Mouse (Mus musculus): ENCODE results near the gene Ccdc28a.

Ccdc28a gene

DNA sequence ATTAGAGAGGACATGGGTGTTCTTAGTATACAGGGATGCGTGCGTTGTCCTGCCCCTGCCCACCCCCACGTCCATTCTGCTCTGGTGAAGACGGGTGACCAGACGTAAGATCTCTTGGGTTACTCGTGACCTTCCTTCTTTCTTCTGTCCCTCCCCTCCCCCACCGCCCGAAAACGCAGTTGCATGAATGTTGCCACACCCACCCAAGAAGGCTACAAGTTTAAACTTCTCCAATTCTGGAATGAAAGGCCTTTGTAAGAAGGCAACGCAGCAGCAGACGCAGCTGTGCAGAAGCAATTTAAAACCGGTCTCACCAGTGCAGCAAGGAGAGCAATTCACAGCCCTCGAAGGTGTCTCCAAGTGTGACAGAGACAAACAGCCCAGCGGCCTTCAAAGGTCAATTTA is 40.1 kb downstream of the Ccdc28a start:
- no peak for DNase-seq (ENCODE audit: extremely low spot score, low spot score)

DNA sequence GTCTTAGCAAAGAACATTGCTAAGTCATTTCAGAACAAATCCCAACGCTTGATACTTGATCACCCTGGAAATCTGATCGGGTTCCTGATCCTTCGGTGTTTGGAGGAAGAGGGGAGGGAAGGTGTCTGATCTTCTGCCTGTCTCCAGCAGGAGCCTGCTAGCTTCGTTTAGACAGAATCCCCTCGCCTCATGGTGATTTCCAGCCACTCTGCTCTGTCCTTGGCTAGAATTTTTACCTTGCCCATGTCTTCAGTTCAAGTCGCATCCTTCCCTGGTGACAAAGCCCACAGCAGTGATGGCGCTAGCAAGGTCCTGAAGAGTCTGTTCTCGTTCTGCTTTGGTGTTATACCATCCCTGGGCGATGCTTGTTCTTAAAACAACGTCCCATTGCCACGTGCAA is 40.6 kb downstream of the Ccdc28a start:
- DNase-seq (ENCODE audit: extremely low spot score, low spot score): no peak

DNA sequence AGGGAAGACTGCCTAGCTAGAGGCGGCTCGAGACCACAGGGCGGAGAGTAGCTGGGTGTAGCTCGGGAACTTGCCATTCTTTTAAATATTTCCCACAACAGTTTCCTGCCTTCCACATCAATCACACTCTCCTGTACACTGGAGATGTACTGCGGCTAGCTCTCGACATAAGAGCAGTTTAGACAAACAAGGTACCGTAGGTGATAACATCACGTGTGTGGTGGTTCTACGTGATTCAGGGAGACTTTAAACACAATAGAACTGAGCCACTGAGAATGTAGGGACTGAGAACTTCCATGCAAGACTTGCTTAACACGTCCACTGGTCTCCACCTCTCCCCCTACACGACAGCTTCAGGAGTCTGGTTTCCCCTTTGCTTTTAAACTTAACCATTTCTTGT is 41.6 kb downstream of the Ccdc28a start:
- DNase-seq (ENCODE audit: extremely low spot score, low spot score): no peak

DNA sequence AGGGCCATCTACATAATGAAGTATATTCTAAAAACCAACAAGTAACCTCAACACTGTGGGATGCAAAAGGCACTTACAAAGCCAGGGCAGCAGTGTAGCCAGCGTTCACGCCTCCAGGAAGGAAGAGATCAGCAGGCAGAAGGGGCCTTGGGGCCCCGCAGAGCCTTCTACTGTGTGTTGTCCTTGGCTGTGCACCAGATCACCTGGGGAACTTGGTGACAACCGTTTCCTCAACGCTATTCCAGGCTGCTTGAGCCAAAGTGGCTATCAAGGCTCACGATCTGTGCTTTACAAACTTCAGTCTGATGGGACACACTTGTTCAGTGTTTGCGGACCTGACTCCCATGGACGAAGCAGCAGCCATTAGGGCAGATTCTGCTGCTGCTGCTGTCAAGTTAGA is 43.1 kb downstream of the Ccdc28a start:
- DNase-seq (ENCODE audit: extremely low spot score, low spot score): no peak

DNA sequence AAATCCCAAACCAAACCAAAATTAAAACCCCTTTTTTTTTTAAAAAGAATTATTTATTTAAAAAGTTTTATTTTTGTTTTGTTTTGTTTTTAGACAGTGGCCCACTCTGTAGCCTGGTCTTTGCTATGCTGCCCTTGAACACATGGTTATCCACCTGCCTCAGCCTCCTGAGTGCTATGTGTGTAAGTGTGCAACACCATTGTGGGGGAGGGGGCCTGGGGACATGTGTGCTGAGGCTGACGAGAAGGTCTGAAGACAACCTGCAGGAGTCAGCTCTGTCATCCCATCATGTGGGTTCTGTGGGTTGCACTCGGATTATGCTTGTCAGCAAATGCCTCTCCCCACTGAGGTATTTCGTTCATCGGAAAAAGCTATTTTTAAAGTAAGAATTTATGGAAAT is 45.3 kb downstream of the Ccdc28a start:
- no peak for DNase-seq (ENCODE audit: extremely low spot score, low spot score)

DNA sequence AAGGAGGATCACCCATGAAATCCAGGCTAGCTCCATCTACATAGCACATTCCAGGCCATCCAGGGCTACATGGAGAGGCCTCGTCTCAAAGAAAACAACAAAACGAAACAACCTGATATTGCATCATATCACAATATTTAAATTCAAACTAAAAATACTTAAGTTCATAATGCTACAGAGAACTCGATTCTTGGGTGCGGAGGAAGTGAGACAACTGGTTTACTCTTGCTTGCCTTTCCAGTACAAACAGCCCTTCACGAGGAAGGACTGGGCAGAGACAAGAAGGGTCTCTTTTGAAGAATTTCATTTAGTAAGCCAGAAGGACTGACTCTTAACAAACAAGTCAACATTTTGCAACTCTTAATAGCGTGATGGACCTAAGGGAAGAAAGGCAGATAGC is 46.2 kb downstream of the Ccdc28a start:
- no peak for DNase-seq (ENCODE audit: extremely low spot score, low spot score)

DNA sequence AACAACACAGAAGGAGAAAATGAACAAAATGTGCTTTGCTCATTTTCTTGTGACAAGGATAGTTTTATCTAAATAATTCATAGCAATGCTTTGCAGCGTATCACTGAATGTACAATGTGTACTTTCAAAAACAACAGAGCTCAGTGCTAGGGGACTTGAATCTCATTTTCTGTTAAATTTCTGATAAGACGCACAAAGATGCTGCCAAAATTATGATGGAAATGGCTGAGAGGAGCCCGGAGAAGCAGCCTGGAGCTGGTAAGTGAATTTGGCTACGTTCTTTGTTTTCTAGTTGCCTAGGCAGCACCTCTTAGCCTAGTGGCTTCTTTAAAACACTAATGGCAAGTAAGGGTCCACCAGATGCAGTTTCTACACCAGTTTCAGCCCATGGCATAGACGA is 52.6 kb downstream of the Ccdc28a start:
- no peak for DNase-seq (ENCODE audit: extremely low spot score, low spot score)

DNA sequence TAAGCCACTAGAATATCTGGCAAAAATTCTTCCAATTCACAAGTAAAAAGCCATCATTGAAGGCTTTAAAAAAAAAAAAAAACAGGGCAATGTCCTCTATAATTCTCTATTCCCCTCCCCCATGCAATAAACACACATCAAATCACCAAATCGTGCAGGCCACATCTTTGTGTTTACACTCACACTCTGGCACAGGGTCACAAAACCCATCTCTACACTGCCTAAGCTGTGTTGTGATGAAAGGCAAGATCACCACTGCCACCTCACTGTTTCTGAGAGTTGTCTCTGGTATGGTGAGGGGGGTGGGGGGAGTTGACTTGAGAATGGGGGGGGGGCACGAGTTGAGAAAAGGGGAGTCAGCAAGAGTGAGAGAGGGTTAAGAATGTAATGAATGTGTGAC is 57.5 kb downstream of the Ccdc28a start:
- no peak for DNase-seq (ENCODE audit: extremely low spot score, low spot score)

DNA sequence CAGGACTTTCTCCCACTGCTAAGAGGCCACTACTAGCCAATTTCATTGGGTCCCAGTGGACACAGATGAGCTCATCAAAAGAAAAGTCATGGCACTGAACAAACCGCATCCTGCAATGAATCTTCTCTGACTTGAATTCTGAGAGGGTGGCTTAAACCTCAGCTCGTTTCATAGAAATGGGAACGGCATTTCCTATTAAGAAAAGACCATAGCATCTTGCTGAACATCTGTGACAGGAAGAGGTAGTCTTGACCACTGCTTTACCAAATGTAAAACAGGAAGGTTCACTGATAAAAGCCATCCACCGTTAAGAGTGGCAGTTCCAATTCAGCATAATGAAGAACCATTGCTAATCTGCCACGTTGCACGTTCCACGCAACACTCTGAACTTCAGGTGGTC is 58.1 kb downstream of the Ccdc28a start:
- DNase-seq (ENCODE audit: extremely low spot score, low spot score): no peak

DNA sequence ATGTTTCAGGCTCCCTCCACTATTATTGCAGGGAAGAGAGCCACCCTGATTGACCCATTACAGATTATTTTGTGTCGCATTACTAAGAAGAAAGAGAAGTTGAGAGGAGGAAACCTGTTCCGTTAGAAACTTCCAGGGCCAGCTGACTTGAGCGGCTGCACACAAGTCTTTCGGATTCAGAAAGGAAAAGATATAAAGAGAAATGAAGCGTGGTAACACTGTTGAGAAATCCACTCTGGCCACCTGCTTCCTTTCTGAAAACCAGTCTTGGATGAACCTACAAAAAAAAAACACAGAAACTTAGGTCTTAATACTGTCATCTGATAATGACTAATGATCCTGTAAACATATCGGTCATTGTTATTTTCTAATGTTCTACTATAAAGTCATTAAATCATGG is 59.7 kb downstream of the Ccdc28a start:
- DNase-seq (ENCODE audit: extremely low spot score, low spot score): no peak
